Mouse (Mus musculus): Measurements from ENCODE around the gene Zrsr1. TPM values are rescaled to one million over a fixed set of nuclear protein-coding genes. Genes with fewer than 3 reads are reported as not detected.

The Zrsr1 gene
- total RNA-seq, 2 experiments from 2014 or later: 62.7 to 63.7 TPM

GRCm38 (mm10) chr11:22972746-22973526 lies 1.1 kb downstream of the Zrsr1 start:
- DNase-seq: peak; percentile 80 to 83

DNA sequence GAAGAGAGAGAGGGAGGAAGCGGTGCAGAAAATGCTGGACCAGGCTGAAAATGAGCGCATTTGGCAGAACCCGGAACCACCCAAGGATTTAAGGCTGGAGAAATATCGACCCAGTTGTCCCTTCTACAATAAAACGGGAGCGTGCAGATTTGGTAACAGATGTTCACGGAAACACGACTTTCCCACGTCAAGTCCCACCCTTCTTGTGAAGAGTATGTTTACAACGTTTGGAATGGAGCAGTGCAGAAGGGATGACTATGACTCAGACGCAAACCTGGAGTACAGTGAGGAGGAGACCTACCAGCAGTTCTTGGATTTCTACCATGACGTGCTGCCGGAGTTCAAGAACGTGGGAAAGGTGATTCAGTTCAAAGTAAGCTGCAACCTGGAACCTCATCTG lies 1.8 kb downstream of the Zrsr1 start:
- DNase-seq: peak in 1 of 2 experiments; percentile 27

DNA sequence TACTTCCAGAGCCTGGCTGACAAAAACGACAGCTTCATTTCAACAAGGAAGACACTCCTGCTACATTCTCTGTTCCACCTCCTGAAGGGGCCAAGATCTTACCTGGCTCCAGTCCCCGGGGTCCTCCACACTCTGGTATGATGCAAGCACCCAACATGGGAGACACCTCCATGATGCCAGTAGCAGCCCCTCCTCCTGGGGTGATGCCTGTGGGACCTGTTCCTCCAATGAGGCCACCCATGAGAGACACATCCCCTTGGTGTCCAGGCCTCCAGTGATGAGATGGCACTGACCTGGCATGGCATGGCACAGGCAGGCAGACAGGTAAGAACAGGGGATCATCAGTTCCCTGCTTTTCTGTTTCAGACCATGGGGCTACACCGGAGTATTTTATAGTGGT lies 6.4 kb downstream of the Zrsr1 start:
- no peak for DNase-seq

DNA sequence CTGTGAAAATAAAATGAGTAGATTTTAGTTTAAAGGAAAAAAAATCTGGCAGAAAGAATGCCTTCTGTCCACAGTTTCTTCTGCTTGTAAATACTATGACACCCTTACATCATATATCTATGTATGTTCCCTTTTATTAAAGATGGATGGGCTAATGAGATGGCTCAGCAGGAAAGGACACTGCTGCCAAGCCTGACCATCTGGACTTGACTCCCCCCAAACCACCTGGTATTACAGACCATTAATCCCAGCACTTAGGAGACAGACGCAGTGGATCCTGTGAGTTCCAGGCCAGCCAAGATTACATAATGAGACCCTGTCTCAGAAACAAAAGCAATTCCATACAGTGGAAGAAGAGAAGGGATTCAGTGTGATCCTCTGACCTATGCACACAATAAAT lies 6.9 kb downstream of the Zrsr1 start:
- no peak for DNase-seq

DNA sequence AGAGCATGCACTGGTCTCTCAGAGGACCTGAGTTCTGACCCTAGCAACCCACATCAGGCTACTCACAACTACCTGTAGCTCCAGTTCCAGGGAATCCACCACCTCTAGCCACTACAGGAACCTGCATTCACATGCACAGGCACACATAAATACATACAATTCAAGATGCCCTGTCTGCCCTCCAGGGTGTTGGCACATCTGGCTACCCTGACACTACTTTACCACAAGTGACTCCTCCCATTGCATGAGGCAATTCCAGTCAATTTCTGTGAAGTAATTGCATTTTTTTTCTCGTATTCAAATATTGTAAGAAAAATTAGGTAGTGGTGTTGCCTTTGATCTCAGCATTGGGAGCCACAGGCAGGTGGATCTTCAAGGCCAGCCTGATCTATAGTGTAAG lies 7.4 kb downstream of the Zrsr1 start:
- no peak for DNase-seq

- no peak for DNase-seq
Observed at GRCm38 (mm10) chr11:22981041-22981440, 9.2 kb downstream of the Zrsr1 start.

GRCm38 (mm10) chr11:22981543-22981950 lies 9.7 kb downstream of the Zrsr1 start:
- DNase-seq: no peak

DNA sequence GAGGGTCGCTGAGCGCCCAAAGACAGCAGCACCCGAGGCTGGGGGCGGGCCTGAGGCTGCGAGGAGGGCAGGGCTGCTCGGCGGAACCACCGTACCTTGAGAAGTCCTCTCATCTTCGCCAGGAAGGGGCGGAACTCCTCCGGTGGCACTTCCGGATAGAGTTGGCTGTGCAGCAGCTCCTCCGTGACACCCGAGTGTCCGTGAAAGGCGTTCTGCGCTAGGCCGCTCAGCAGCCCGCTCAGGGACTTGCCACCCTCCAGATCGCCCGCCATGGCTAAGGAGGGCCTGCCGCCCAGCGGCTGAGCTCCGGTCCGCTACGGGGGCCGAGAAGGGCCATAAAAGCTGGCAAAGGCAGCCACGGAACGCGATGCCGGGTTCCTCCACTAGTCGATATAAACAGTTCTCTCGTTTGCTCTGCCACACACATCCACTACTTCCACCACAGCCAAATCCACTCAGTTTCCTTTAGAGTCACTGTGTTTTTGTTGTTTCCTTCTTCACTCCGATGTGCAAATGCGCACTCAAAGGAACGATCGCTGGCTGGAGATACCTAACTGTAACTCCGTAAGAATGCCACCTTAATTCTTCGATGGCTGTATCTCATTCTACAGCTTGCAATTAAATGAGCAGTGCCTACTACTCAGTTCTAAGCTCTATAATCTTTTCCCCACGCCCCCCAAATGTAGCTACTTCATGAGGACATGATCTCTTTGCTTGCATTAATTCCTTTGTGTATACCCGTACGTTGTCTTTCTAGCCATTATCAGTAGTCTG lies 10.4 kb downstream of the Zrsr1 start, which contains the start of the genes Gm28048 and Commd1:
Gm28048 (minus strand) TSS at position 107 of the 774 bp plus-strand sequence.
Commd1 (minus strand) TSS at position 399 of the 774 bp plus-strand sequence.
- peak; percentile 96 for DNase-seq

DNA sequence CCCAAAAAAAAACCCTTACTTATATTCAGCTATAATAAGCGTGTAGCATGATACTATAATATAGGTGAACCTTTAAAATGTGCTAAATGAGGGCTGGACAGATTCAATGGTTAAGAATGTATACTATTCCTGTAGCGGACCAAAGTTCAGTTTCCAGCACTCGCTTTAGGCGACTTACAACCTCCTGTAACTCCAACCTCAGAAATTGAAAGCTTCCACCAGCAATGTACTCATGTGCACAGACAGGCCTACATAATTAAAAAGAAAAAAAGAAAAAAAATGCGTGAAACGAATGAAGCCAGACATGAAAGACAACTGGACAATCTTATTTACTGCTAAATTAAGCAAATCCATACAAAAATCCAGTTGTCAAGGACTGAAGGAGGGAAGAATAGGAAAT lies 11.0 kb downstream of the Zrsr1 start:
- DNase-seq: no peak

DNA sequence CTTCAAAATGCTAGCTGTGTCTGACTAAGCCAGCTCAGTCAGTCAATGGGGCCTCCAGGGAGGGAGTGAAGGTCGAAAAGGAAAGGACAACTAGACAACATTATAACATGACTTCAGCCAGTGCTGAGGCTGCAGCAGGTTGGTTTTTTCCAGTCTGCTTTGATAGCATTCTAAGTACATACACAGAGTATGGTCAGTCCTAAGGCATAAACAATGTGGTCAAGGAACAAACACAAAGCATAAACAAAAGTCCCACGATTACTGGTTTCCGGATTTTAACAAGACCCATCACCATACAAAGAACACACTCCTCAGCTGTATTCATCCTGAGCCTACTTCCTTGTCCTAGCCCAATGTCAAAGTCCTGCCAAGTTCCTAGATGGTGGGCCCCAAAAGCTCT lies 13.7 kb downstream of the Zrsr1 start:
- DNase-seq: no peak

GRCm38 (mm10) chr11:22987357-22987756 lies 15.6 kb downstream of the Zrsr1 start:
- DNase-seq: no peak

DNA sequence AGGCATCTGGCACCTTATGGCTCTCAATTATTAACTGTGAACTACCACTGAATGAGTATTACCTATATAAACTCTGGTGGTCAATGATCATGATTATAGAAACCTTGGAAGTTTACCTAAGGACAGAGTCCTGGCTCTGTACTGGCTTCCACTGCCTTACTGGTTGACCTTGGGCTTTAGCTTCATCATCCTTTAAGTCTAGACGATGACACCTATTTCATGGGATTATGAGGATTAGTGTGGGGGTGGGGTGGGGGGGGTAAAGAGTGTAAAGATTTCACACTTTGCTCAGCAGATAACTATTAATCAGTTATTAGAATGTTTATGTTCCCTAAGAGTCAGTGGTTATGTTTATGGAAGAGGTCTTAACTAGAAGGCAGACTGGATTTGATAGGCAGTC lies 18.0 kb downstream of the Zrsr1 start:
- DNase-seq: no peak

DNA sequence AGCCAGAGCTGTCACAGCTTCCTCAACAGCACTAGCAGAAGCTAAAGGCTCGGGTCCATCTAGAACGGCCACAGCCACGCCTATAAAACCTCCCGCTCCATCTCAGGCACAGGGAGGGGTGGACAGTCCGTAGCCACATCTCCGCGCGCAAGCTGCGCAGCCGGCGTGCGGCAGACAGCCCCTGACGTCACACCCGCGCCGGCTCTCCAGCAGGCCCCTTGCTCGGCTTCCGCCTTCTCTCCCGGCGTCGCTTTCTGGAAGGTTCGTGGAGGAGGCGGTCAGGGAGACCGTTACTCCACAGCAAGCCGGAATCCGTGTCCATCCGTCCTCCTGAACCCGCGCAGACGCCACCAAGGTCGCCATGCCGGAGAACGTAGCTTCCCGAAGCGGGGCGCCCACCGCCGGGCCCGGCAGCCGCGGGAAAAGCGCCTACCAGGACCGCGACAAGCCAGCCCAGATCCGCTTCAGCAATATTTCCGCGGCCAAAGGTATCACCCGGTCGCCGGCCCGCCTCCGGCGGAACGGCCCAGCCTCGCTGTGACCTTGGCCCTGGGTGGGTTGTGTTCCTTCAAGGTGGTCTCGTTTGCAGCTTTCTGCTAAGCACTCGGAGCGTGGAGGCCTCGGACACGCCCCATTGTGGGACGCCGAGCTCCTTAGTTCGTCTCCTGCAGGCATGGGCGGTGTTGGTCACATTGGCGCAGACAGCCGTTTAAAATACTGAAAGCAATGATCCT lies 18.8 kb downstream of the Zrsr1 start, which contains the start of gene Cct4:
Cct4 (plus strand) TSS at position 127 of the 734 bp plus-strand sequence.
- peak; percentile 91 to 94 for DNase-seq

DNA sequence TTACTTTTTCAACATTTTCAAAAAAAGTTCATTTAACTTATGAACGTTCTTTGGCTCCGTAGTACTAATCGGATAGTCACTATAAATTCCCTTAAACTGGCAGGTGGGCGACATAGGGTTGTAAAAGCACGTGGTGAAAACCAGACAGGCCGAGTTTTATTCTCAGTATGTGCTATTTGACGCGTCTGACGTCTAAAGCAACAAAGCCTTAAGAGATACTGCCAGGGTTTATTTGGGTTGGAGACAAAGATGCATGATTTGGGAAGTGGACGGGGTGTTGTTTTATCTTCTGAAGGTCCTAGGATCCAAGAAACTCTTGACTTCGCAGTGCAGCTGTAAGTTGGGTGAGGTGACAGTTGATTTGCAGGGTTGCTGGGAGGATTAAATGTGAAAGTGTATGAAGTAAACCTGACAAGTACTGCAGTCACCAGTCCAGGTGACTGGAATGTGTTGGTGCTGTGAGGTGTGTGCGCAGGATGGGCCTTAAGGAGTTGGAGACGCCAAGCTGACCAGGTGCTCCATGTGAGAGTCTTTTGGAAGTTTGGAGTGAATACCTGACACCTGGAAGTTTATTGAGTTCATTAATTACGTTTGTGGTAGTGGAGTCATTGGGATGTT lies 19.5 kb downstream of the Zrsr1 start:
- no peak for DNase-seq

DNA sequence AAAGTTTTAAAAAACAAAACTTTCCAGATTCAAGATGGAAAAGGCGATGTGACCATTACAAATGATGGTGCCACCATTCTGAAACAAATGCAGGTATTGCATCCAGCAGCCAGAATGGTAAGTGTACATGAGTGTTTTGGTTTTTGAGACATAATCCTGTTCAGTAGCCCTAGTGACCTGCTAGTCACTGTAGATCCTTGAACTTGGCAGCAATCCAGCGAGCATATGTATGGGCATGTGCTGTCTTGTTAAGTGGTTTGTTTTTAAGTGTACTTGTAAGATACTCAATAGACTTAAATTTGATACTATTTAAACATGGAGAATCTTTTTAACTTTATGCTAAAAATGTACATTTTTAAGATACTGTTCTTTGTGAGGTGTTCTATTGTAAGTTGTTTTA lies 22.5 kb downstream of the Zrsr1 start:
- DNase-seq: no peak

DNA sequence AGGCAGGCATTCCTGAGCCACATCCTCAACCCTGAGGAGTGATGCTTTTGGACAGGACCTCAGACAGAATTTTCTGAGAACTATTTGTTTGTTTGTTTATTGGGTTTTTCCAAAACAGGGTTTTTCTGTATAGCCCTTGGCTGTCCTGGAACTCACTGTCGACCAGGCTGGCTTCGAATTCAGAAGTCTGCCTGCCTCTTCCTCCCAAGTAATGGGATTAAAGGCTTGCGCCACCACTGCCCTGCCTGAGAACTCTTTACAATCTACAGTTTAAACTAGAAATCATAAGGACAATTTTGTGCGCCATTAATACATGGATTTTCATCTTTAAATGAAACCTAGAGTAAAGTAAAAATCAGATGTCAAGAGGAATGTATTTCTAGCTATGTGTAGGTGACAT lies 23.7 kb downstream of the Zrsr1 start:
- no peak for DNase-seq

- DNase-seq: no peak
Observed at GRCm38 (mm10) chr11:22998308-22998707, 26.5 kb downstream of the Zrsr1 start.

DNA sequence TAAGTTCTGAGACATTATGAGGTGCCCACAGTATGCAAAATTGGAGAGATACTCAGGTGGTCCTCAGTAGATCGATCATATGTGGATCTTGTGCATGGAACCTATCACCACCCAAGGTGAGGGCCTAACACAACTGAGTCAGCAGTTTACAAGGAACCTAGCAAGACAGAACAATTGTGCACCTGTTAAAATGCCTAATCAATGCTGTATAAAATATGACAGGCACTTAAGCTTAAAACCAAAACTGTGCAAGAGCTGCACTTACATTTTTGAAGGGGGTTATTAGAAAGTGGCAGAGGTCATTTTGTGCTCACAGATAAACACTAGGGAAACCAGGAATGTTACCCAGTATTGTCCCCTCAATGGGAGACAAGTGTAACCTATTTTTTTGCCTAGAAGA lies 33.5 kb downstream of the Zrsr1 start:
- DNase-seq: no peak

DNA sequence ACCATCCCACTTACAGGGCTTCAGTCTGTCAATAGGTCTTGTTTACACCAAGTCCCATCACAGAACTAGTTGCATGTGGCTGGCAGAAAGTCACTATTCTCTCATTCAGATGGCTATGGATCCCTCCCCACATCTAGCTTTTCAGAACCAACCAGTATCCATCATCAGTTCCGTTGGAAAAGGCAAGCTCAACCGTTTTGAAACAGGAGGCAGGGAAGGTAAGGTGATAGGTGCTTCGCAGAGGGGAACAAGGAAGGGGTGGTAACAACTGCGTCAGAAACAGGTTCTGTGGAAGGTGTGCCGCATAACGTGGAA lies 35.3 kb downstream of the Zrsr1 start:
- DNase-seq: no peak

GRCm38 (mm10) chr11:23007481-23008180 lies 35.8 kb downstream of the Zrsr1 start, which contains the start of gene Fam161a:
Fam161a (plus strand) TSS chr11:23007531.
- DNase-seq: peak; percentile 77

DNA sequence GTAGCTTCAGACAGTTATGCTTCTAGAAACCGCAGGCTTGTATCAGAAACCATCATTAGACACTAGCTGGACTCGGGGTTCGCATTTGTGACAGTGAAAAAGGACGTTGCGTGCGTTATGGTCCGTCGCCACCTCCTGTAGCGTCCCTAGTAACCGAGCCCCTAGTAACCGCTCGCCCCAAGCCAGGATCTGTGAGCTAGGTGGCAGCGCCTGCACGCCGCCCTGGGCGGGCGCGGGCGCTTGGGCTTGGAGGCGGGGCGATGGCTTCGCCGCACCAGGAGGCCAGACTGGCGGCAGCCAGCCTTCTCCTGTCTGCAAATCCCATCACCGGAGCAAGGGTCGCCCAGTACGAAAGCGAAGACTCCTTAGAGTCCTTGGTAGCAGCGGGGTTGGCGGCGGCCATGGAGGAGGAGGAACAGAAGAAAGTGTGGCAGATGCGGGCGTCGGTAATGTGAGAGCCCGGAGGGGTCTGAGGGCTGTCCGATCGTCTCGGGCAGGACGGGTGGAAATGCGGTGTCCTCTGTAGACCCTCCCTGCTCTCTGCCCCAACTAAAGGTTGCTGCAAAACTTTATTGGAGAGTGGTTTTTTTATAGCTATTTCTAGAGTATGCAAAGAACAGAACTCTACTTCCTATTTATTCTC lies 36.5 kb downstream of the Zrsr1 start:
- peak; percentile 79 to 83 for DNase-seq
